Mouse (Mus musculus) adrenal gland, postnatal 4 days (tissue): Measurements from ENCODE around the gene Nf2. TPM values are rescaled to one million over a fixed set of nuclear protein-coding genes. Genes with fewer than 3 reads are reported as not detected.

Source experiments
- DNase-seq, 2 experiments: peaks; one replicate each; pipeline ENCODE4 v3.0.0; 2021 to 2022; ENCODE audit warnings: low spot score in 2 of 2, mixed read lengths in 2 of 2
- total RNA-seq, 2 experiments: library from RNA; stranded (reverse); gene quantifications; 2 replicates each; pipeline ENCODE4 v1.2.3; 2021

Nf2 gene
- total RNA-seq, 2 experiments from 2014 or later = 85.2 to 90.4 TPM

DNA sequence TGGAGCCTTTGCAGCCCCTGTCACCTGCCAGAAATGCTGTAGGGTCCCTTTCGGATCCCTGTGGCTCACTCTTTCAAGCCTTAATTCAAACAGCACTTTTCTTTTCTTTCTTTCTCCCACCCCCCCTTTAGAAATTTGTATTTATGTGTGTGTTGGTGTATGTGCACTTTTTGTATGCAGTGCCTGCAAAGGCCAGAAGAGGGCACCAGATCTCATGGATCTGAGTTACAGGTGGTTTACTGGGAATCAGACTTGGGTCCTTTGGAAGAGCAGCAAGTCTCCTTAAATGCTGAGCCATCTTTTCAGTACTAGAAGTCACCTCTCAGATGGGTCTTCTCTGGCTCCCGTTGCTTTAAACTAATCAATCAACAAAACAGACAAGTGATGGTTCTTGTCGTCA, 95.3 kb downstream of the Nf2 start:
- DNase-seq = no peak

DNA sequence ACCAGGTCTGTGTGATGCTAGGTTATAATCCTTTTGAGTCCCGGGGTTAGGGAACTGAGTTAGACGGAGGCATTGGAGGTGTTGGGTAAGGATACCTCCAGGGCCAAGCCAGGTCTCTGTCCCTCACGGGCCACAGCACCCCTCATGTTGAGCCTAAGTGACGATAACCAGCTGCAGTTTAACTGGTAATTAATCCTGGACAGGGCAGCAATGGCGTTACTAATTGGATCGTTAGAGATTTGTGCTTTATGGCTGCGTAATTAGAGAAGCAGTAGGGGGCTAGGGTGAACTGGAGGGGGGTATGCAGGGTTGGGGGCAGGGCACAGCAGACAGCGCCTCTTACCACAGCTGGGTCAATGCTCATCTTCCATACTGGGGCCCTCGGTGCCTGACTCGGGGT, 96.5 kb downstream of the Nf2 start:
- no peak for DNase-seq

DNA sequence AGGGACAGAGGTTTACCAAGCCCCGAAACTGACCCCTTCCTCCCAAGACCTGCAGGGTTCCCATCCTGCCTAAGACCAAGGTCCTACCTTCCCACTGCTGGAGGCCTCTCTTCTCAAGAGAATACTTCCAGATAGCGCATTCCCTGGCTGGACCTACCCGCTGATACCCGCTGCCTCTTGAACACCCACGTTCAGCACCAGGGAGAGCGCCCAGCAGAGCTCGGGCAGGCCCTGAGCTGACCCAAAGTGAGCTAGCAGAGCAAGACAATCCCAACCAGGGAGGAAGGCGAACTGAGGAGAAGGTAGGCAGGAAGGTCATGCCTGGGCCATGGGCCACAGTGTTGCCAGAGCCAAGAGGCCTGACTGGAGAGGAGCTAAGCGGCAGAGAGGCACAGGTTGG, 99.1 kb downstream of the Nf2 start:
- DNase-seq = peak; percentile 55 to 69

DNA sequence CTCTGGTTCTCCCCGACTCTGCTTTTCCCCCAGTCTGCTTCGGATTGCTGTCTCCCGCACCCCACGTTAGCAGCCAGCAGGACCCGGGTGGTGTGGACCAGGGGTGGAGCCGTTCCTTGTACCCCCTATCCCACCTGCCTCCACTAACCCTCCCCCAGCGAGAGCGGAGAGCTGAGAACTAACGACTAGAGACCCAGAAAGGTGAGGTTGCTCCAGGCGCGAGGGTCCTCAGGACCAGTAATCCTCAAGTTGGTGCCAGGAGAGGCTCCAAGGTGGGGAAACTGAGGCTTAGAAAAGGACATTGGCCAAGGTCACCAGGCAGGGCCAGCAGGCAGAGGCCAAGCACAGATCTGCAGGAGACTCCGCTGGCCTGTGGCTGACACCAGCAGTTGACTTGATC, 102.1 kb downstream of the Nf2 start:
- no peak for DNase-seq

DNA sequence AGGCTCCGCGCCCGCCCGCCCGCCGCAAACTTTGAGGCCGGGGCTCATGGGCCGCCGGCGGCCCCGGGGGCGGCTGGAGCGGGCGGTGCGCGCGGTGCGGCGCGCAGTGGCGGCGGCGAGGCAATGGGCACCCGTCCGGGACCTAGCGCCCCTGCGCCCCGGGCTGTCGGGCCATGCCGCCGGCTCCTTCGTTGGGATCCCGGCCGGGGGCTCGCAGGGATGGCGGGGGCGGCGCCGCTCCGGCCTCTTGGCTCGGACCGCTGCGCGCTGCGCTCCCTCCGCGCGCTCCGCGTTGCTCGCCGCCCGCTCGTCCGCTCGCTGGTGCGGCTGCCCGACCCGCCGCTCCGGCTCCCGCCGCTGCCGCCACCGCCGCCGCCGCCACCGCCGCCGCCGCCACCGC, 102.6 kb downstream of the Nf2 start, which contains the start of gene Cabp7:
Gene Cabp7, minus strand, starts transcription at position 46 of the 400 bp plus-strand sequence.
- DNase-seq = no peak

DNA sequence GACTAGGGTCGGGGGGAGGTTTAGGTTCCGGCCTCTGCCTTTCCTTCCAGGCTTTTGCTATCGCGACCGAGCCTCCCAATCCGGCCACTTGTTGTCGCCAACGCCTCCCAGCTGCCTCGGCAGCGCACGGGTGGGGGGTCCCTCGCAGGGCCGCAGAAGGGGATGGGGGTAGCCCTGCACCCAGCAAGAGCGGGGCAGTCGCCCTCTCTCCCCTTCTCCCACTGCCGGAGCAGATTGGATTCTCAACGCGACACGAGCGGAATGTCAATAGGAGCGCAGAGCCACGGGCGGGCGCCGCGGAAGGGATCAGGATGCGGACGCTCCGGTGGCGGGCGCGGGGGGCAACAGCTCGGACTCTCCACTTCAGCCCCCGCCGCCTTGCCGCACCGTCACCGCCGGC, 103.4 kb downstream of the Nf2 start:
- DNase-seq = no peak

DNA sequence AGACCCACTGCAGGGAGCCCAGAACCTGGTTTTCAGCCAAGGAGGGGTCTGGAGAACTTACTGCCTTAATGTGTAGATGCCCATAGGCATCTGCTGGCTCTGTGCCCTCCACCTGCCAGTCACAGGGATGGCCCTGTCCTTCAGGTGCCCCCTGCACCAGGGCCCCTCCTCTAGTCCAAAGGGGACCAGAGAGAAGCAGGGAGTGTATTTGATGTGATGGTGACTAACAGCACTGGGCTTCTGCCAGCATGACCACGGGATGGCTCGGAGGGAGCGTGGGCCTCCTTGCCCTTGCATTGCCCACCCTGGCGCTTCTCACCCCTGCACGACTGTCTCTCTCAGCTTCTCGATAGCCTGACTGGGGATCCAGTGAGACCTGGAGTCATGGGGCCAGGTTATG, 104.6 kb downstream of the Nf2 start:
- DNase-seq = no peak

DNA sequence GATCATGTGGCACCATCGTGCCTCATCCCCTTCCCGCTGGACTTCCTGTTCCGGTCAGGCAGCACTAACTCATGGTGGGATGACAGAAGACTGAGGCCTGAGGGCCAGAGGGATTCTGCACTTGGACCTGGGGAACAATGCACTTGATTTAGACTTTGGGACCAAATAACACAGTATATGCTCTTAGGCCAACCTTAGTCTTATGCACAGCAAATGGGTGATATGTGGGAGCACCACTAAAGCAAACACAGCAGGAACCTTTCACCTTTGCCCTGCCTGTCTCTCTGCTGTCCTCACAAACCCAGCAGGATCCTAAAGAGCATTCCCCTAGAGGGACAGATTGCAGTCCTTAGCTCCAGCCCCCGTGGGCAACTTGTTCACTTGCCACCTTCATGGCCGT, 108.6 kb downstream of the Nf2 start:
- DNase-seq = no peak

DNA sequence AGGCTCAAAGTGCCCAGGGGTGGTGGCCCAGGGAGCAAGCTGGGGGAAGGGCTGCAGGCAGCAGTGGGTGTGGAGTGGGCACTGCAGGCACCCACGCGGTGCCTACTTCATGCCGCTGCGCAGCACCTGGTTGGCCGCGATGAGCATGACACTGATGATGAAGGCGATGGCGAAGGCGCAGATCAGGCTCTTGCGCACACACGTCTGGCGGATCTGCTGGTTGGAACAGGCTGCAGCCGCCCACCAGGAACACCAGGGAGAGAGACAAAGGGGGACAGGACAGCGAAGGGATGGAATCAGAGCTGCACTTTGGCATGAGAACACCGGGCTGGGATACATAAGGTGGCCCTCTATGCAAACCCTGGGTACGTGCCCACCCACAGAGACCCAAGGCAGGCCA, 110.6 kb downstream of the Nf2 start:
- DNase-seq = no peak

DNA sequence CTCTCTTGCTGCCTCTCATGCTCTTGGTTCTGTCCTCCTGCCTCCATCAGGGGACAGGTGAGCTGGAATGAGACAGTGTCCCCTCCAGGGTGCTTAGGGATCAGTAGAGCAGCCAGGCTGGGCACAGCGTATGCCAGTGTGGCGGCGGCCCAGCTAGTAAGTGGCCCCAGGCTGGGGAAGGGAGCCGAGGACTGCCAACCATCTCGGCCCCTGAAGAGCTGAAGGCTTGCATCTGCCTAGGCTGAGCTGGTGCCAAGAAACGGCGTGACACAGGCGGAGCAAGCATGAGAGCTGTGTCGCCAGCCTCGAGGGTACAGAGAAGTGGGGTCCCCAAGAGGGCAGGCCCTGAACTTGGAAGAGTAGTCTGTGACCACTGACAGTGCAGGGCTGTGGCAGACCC, 111.7 kb downstream of the Nf2 start:
- DNase-seq = no peak

DNA sequence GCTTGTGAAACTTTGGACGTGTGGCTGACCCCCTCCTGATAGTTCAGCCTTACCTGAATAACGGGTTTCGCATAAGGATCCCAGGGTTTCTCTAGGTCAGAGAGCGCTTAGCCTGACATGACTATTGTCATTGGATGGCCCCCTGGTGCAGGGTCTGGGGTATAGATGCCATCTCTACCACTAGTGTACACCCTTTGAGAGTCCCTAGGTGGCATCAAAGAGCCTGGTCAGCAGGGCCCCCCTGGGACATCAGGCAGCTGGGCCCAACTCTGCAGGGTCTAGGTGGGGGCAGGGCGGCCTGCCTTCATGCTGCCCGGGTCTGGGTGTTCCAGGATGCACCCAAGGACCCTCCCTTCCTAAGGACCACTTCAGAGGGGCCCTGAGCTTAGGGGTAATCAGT, 113.0 kb downstream of the Nf2 start:
- no peak for DNase-seq

DNA sequence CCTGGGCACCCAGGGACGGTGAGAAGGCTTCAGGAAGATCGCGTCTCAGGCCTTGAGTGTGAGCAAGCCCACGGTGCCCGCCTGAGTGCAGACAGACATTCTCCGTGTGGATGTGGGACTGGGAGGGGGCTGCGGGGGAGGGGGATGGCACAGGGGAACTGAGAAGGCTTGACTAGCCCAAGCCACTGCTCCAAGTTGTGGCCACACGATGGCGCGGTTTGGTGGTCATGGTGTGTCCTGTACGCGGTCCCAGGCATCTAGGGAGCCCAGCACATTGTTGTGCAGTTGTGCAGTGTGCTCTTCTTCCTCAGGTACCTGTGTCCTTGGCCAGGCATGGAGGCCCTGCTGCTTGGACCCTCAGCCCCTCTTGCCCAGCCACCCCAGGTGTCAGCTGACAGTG, 115.2 kb downstream of the Nf2 start:
- no peak for DNase-seq

DNA sequence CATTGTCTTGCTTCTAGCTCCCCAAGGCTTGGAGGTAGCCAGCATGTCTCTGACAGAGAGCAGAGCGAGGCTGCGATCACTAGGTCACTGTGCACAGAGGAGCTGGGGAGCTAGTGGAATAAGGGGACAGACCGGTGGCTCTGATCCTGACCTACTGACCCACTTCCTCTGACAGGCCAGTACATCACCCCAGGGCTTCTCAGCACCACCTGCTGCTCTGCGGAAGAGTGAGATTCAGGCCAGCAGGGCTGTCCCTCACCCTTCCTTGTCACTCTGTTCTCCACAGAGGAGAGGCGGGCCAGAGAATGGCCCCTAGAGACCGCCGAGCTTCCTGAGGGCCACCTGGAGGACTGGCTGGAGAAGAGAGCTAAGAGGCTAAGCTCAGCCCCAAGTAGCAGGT, 117.6 kb downstream of the Nf2 start:
- no peak for DNase-seq

DNA sequence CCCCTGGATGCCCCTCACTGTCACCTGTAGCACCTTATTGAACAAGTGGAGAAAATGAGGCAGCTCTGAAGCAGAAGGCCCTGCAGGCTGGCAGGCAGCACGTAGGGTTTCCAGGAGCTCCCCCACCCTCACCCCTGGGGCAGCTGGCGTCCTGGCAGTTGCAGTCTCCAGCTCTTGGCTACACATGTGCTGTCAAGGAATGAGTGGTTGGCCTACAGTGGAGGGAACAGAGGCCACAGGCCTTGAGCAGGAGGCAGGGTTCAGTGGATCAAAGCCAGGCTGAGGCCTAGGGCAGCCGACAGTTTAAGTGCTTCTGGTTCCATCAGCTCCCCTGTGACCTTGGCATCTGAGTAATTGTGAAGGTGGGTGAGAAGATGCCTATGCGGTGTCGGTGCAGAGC, 118.4 kb downstream of the Nf2 start:
- DNase-seq = no peak

DNA sequence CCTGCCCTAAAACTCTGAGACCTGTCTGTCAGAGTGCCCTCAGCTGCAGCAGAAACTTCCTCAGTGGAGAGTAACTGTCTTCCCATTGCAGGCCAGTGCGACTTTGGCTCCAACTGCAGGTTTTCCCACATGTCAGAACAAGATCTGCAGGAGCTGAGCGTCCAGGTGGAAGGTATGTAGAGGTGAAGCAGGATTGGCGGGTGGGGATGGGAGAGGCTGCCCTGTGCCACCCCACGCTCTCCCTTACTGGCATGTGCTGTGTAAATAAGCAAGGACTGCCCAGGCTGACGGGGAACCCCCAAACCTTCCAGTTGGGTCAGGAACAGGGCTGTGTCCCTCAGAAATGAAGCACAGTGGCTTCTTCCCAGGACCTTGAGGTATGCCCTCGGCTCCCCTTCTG, 119.2 kb downstream of the Nf2 start:
- no peak for DNase-seq

DNA sequence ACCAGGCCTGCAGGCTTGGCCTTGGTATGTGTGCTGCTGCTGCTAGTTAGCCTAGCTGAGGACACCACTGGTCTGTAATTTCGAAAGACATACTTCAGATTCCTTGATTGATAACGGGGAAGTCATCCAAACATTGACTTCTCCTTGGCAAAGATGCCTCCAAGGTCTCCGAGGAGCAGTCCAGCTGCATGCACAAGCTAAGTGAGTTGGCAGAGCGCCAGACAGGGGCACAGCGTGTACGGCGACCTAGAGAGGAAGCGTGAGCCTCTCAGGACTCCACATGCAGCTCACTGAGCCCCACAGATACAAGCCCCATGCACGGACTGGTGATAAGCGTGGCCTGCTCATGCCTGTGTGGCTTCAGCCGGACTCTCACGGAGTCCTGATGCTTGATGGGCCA, 119.7 kb downstream of the Nf2 start:
- peak in 1 of 2 experiments; percentile 69 for DNase-seq

DNA sequence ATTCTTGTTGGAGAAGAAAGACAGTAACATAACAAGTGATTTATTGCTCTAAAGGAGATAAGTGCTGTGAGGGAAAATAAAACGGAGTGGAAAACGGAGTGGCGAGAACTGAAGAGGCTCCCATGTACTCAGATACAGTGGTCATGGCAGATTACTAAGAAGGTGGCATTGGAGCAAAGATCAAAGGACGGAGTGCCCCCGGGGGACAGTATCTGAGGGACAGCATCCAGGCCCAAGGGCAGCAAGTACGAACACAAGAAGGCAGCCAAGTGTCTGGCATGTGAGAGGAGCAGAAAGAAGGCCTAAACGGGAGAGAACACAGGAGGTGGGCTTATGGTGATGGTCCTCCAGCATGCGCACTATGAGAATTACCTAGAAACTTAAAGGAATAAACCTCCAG, 127.6 kb downstream of the Nf2 start:
- no peak for DNase-seq

DNA sequence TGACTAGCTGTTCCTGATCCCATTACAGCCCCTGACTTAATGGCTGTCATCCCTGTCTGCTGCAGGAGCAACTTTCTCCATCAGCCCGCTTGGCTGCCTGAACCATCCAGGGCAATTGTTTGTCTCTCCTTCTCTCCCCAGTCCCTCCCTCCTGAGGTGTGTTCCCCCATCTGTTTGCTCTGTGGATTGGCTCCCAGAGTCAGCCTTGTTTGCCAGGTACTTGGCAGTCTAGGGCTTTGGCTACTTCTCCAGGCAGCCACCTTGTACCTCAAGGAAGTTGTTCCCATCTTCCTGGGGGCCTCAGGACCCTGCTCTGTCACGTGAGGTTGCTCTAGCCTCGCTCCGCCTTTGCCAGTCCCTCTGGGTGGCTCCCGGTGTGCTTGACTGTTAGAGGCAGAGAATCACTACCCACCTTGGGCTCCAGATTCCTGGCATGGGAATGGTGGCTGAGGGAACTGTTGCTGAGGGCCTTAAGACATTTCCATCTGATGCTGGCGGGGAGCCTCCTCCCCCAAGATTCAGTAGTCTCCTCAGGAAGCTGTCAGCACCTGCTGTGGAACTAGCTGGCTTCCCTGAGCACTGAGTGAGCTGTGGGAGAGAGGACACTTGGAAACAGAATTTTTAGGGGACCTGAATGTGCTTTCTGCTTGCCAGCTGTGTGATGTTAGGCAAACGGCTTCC, 128.3 kb downstream of the Nf2 start:
- no peak for DNase-seq

DNA sequence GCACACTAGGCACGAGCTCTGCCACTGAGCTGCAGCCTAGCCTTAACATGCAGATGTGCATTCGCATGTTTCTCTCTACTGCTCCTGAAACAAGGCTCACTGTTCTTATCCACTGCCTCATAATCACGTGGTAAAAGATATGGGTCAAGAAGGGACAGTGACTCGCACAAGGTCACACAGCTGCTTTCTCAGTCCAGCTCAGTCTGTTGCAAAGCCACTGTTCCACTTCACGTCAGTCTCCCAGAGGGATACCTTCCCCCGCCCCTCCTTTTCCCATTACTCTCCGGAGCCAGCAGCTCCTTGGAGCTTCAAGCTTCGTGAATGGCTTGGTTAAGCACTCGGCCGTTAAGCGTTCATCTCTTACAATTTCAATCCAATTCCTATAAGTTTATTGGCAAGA, 128.9 kb downstream of the Nf2 start:
- DNase-seq = no peak

DNA sequence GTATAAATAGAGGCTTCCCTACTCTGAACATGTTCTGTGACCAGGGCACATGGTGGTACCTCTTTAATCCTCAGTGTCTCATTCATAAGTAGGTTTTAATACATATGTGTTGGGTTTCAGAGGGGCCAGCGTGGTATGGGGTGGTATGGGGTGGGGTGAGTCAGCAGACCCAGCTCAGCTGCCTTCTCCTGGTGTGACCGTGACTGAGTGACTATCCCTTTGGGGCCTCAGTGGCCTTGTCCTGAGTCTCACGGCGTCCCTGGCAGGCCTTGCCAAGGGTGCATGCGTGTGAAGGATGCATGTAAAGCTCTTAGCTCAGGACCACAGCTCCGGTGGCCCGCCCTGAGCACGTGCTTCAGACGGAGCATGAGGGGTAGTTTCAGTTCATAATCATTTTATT, 129.4 kb downstream of the Nf2 start:
- DNase-seq = no peak

DNA sequence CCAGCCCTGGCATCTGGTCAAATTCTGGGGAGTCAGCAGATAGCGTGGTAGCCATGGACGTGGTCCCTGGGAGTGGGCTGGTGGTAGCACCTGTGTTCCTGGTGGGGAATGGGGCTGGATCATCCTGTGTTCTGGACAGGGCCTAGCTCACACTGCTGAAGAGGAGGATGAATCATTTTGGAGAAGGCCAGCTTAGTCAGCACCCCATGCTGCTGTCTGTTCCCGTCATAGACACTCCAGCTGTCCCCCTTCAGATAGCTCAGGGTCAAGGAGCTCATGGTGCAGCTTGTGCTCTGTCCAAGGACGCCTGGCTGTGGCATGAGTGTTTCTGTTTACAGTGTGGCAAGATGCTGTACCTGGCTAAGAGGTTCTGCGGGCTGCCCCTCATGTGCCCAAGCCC, 130.8 kb downstream of the Nf2 start:
- DNase-seq = no peak

DNA sequence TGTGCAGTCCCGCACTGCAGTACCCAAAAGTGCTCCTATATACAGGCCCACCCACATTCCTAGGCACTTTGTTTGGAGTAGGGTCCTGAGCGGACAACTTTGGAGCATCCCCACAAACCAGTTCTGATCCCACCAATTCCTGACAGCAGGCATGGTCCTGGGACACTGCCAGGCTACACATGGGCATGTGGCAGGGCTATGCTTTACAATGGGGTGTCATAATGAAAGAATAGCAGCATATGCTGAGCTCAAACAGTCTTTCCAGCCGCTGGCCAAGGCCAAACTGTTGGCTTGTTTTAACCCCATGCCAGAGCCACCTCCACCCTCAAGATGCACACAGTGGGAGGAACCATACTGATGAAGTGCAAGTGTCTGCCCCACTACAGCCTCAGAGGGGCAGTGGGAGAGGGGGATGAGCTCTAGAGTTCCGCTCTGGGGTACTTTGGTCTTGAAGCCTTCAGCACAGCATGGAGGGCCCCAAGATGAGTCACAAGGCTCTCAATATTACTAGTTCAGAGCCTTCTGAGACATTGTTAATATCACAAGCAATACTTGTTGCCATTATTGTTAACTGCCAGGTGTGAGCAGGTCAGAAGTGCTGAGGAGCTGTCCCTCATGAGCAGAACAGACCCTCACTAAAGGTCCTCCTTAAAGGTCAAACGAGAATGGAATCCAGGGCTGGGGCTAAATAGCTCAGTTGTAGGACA, 132.7 kb downstream of the Nf2 start:
- DNase-seq = no peak
